Mouse (Mus musculus) midbrain, postnatal 0 days (tissue): ENCODE measurements around the gene Derl3. TPM values are rescaled to one million over a fixed set of nuclear protein-coding genes. Genes with fewer than 3 reads are reported as not detected.

Experiments used
- ATAC-seq: fragments of 200-750 bp; cut with Nextera tagmentation; 2 replicates; pipeline ENCODE4 v1.8.0; 2017; ENCODE audit warnings: moderate number of reproducible peaks, mild to moderate bottlenecking, moderate TSS enrichment, moderate library complexity; ENCODE audit not compliant: low FRiP score
- DNase-seq: peaks from one replicate; pipeline ENCODE4 v3.0.0-alpha.2; 2015; ENCODE audit warnings: low spot score
- H3K27ac ChIP-seq: fragments of 300-500 bp; sonication (generic); 2 replicates; pipeline ENCODE4 v1.5.1; 2014; ENCODE audit warnings: low read depth, mild to moderate bottlenecking, low read length, mixed read lengths
- H3K27me3 ChIP-seq: fragments of 300-500 bp; sonication (generic); 2 replicates; pipeline ENCODE4 v1.6.1; 2014; ENCODE audit warnings: low read length, control low read depth, mixed read lengths; ENCODE audit not compliant: insufficient read depth
- H3K36me3 ChIP-seq: fragments of 300-500 bp; sonication (generic); 2 replicates; pipeline ENCODE4 v1.6.1; 2014; ENCODE audit warnings: low read length, control low read depth, mixed read lengths; ENCODE audit not compliant: insufficient read depth
- H3K4me1 ChIP-seq: fragments of 300-500 bp; sonication (generic); 2 replicates; pipeline ENCODE4 v1.6.1; 2014; ENCODE audit warnings: mild to moderate bottlenecking, control low read depth, antibody characterized with exemption, low read length, mixed read lengths; ENCODE audit not compliant: insufficient read depth
- H3K4me2 ChIP-seq: fragments of 300-500 bp; sonication (generic); 2 replicates; pipeline ENCODE4 v1.6.1; 2014; ENCODE audit warnings: low read depth, mild to moderate bottlenecking, low read length, mixed read lengths; ENCODE audit not compliant: poor library complexity, severe bottlenecking
- H3K4me3 ChIP-seq: fragments of 300-500 bp; sonication (generic); 2 replicates; pipeline ENCODE4 v1.5.1; 2014; ENCODE audit warnings: low read depth, mild to moderate bottlenecking, low read length, moderate library complexity
- H3K9ac ChIP-seq: fragments of 300-500 bp; sonication (generic); replicated peaks from 2 replicates; pipeline ENCODE4 v1.6.1; 2014; ENCODE audit warnings: mild to moderate bottlenecking, low read length, moderate library complexity, mixed read lengths; ENCODE audit not compliant: poor library complexity, severe bottlenecking
- H3K9me3 ChIP-seq: fragments of 300-500 bp; sonication (generic); 2 replicates; pipeline ENCODE4 v1.6.1; 2016; ENCODE audit warnings: low read length, control low read depth
- CTCF ChIP-seq: IDR thresholded peaks from 2 replicates; pipeline ENCODE4 v1.5.1; 2016; ENCODE audit warnings: antibody characterized with exemption, mild to moderate bottlenecking
- WGBS: fragments of 180-500 bp; shearing (Covaris S2); extraction: QIAGEN DNeasy Blood & Tissue Kit; methylation state at CpG from one replicate; pipeline ENCODE4 v1.1.7; 2014; 5-methylcytosine and 5-hydroxymethylcytosine counted together
- polyA plus RNA-seq: library from polyadenylated mRNA; unstranded; fragments of >200 nt; fragmentation: Nextera tagmentation; extraction: Ambion mirVana; gene quantifications from 2 replicates; pipeline ENCODE4 v1.2.1, GENCODE M21; 2015
- total RNA-seq: library from RNA; depleted of rRNA; stranded (reverse); fragments of >200 nt; gene quantifications from 2 replicates; pipeline ENCODE4 v1.2.3, GENCODE M21; 2014

The Derl3 gene
- total and polyA plus RNA-seq, 2 experiments from 2014 or later, result 1.4 TPM

GRCm38 (mm10) chr10:75851681-75852080 is 41.5 kb upstream of the Derl3 start:
- 0 out of 2 replicates have a peak, but pooled peaks cover 2% of the 10 kb centered on the region for H3K4me1 ChIP-seq
- H3K9me3 ChIP-seq, result no peaks in the 10 kb centered on the region
- no peak for TF ChIP-seq CTCF
- WGBS, result 36% methylated on average over 3 of the region's 3 CpGs
- H3K9ac ChIP-seq, result no peak overlapping the region
- no peak overlapping the region for H3K4me2 ChIP-seq
- no peaks in the 10 kb centered on the region for H3K27me3 ChIP-seq
- H3K4me3 ChIP-seq, result no peak overlapping the region
- no peak for ATAC-seq
- H3K27ac ChIP-seq, result no peak overlapping the region
- peaks cover 8% of the 10 kb centered on the region; the same call in 1 of the 2 replicates for H3K36me3 ChIP-seq
- DNase-seq, result no peak

- TF ChIP-seq CTCF, result no peak
- H3K4me1 ChIP-seq, result 0 out of 2 replicates have a peak, but pooled peaks cover 2% of the 10 kb centered on the region
- 98% methylated on average over 12 of the region's 12 CpGs for WGBS
- no peaks in the 10 kb centered on the region for H3K27me3 ChIP-seq
- no peak overlapping the region for H3K27ac ChIP-seq
- no peaks in the 10 kb centered on the region for H3K9me3 ChIP-seq
- H3K4me2 ChIP-seq, result no peak overlapping the region
- no peak overlapping the region for H3K9ac ChIP-seq
- H3K4me3 ChIP-seq, result no peak overlapping the region
- H3K36me3 ChIP-seq, result peaks cover 15% of the 10 kb centered on the region; the same call in 1 of the 2 replicates
- no peak for ATAC-seq
- DNase-seq, result no peak
Observed at GRCm38 (mm10) chr10:75852539-75853125, 40.6 kb upstream of the Derl3 start.

GRCm38 (mm10) chr10:75853452-75853851 is 39.8 kb upstream of the Derl3 start:
- peaks cover 15% of the 10 kb centered on the region; the same call in 1 of the 2 replicates for H3K36me3 ChIP-seq
- no peak overlapping the region for H3K4me3 ChIP-seq
- DNase-seq, result peak; percentile 90
- H3K9me3 ChIP-seq, result no peaks in the 10 kb centered on the region
- H3K9ac ChIP-seq, result no peak overlapping the region
- no peak overlapping the region for H3K27ac ChIP-seq
- no peak overlapping the region for H3K4me2 ChIP-seq
- WGBS, result 19% methylated on average over 10 of the region's 10 CpGs
- peak; percentile 82 for TF ChIP-seq CTCF
- no peaks in the 10 kb centered on the region for H3K27me3 ChIP-seq
- peak; percentile 61 for ATAC-seq
- 0 out of 2 replicates have a peak, but pooled peaks cover 6% of the 10 kb centered on the region for H3K4me1 ChIP-seq

- WGBS, result 56% methylated on average over 5 of the region's 5 CpGs
- Histone ChIP-seq H3K4me3 (no peak overlapping the region), H3K4me2 (no peak overlapping the region), H3K9me3 (no peaks in the 10 kb centered on the region), H3K27me3 (no peaks in the 10 kb centered on the region), H3K36me3 (peaks cover 15% of the 10 kb centered on the region; the same call in 1 of the 2 replicates), H3K9ac (no peak overlapping the region), H3K4me1 (0 out of 2 replicates have a peak, but pooled peaks cover 7% of the 10 kb centered on the region), H3K27ac (no peak overlapping the region)
- no peak for TF ChIP-seq CTCF
- no peak for ATAC-seq
- no peak for DNase-seq
Observed at GRCm38 (mm10) chr10:75854096-75854495, 39.1 kb upstream of the Derl3 start.

DNA sequence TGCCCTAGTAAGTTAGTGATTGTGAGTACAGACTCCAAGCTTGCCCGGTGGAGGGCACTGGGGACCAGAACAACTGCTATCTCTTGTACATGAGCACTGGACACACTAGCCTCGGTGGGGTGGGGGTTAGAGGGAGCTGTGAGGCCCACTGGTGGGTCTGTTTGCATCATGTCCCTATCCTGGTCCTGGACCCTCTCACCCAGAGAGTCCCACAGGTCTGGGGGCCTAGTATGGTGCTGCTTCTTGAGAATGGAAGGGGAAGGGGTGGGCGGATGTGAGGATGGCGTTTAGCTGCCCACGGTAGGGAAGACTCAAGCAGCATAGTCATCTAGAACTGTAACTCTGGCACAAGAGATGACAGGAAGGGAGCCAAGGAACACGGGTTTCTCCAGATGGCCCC is 38.4 kb upstream of the Derl3 start:
- H3K27ac ChIP-seq, result no peak overlapping the region
- ATAC-seq (no peak), DNase-seq (no peak)
- no peak overlapping the region for H3K4me2 ChIP-seq
- no peak overlapping the region for H3K4me3 ChIP-seq
- no peak overlapping the region for H3K9ac ChIP-seq
- H3K27me3 ChIP-seq, result no peaks in the 10 kb centered on the region
- H3K4me1 ChIP-seq, result 0 out of 2 replicates have a peak, but pooled peaks cover 7% of the 10 kb centered on the region
- WGBS, result 87% methylated on average over 6 of the region's 6 CpGs
- no peaks in the 10 kb centered on the region for H3K9me3 ChIP-seq
- H3K36me3 ChIP-seq, result peaks cover 15% of the 10 kb centered on the region; the same call in 1 of the 2 replicates
- no peak for TF ChIP-seq CTCF

DNA sequence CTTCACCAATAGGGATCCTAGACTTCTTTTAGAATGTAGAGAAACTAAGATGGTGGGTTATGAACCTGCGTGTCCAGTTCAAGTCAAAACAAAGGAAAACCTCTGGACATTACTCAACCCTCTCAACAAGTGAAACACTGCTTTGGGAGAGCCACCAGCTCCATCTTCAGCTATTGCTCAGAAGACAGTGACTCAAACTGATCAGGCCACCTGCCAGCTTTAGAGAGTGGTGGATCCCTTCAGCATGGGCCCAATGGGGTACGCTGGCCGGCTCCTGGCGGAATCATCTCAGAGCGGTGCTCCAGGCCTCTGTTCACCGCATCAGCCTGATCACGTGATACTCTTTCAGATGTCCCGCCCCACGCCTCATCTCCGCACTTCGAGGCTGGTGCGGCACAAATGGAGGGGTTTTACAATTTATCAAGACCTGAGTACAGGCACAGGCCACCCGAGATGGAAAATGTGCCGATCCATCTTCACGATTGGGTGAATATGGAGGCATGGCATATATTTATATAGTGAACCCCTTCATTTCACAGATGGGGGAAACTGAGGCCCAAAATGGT is 37.7 kb upstream of the Derl3 start:
- DNase-seq (no peak), ATAC-seq (no peak)
- H3K36me3 ChIP-seq, result peaks cover 15% of the 10 kb centered on the region; the same call in 1 of the 2 replicates
- H3K4me3 ChIP-seq, result no peak overlapping the region
- no peak overlapping the region for H3K9ac ChIP-seq
- no peaks in the 10 kb centered on the region for H3K9me3 ChIP-seq
- TF ChIP-seq CTCF, result no peak
- no peak overlapping the region for H3K27ac ChIP-seq
- WGBS, result 92% methylated on average over 15 of the region's 15 CpGs
- H3K4me1 ChIP-seq, result 0 out of 2 replicates have a peak, but pooled peaks cover 7% of the 10 kb centered on the region
- H3K4me2 ChIP-seq, result no peak overlapping the region
- no peaks in the 10 kb centered on the region for H3K27me3 ChIP-seq
